Mouse (Mus musculus) MEL (cell line): ENCODE measurements at regions not wholly inside any gene's neighbourhood (a gene's known extent, or its start where the extent isn't known, plus 50 kb on each side); places are given as distances from the start of the nearest gene placed in this dataset.

Source experiments
- DNase-seq: peaks from one replicate; pipeline ENCODE4 v3.0.0; 2011; ENCODE audit warnings: low read depth, low spot score
- H3K27ac ChIP-seq: 2 replicates; pipeline ENCODE4 v1.5.1; 2012; ENCODE audit warnings: low read depth, mild to moderate bottlenecking, control low read depth, low read length, moderate library complexity; ENCODE audit not compliant: control insufficient read depth
- H3K27me3 ChIP-seq, 2 experiments: fragments of 150-350 bp in 1 of 2; sonication (generic) in 1 of 2; 2 replicates each; pipeline ENCODE4 v1.6.1; 2012; ENCODE audit warnings: low read length in 2 of 2, mild to moderate bottlenecking in 2 of 2, improper control_type of control experiment in 1 of 2, moderate library complexity in 1 of 2; ENCODE audit not compliant: insufficient read depth in 2 of 2, control insufficient read depth in 1 of 2
- H3K36me3 ChIP-seq, 2 experiments: 2 replicates each; pipeline ENCODE4 v1.6.1; 2012 to 2014; ENCODE audit warnings: low read length in 2 of 2, improper control_type of control experiment in 1 of 2, inconsistent platforms in 1 of 2, mild to moderate bottlenecking in 1 of 2; ENCODE audit not compliant: insufficient read depth in 2 of 2, control insufficient read depth in 1 of 2
- H3K4me1 ChIP-seq, 2 experiments: fragments of 150-350 bp in 1 of 2; sonication (generic) in 1 of 2; 2 replicates each; pipeline ENCODE4 v1.6.1; 2012; ENCODE audit warnings: low read length in 2 of 2, improper control_type of control experiment in 1 of 2, mild to moderate bottlenecking in 1 of 2; ENCODE audit not compliant: insufficient read depth in 2 of 2, control insufficient read depth in 1 of 2
- H3K4me3 ChIP-seq, 2 experiments: fragments of 150-350 bp in 1 of 2; sonication (generic) in 1 of 2; 2 replicates each; pipeline ENCODE4 v1.5.1; 2012; ENCODE audit warnings: low read depth in 2 of 2, low read length in 2 of 2, mild to moderate bottlenecking in 2 of 2, moderate library complexity in 2 of 2, control low read depth in 1 of 2, improper control_type of control experiment in 1 of 2; ENCODE audit not compliant: control insufficient read depth in 1 of 2, insufficient read depth in 1 of 2
- H3K79me2 ChIP-seq: 2 replicates; pipeline ENCODE4 v1.6.1; 2012; ENCODE audit warnings: mild to moderate bottlenecking, low read length, moderate library complexity; ENCODE audit not compliant: control insufficient read depth, poor library complexity, insufficient read depth
- H3K9ac ChIP-seq: 2 replicates; pipeline ENCODE4 v1.6.1; 2012; ENCODE audit warnings: low read depth, mild to moderate bottlenecking, control low read depth, low read length, moderate library complexity; ENCODE audit not compliant: control insufficient read depth, poor library complexity, severe bottlenecking
- H3K9me3 ChIP-seq: fragments of 150-350 bp; sonication (generic); replicated peaks from 2 replicates; pipeline ENCODE4 v1.6.1; 2012; ENCODE audit warnings: mild to moderate bottlenecking, low read length, improper control_type of control experiment, moderate library complexity; ENCODE audit not compliant: insufficient read depth
- BHLHE40 ChIP-seq: IDR thresholded peaks from 2 replicates; pipeline ENCODE4 v1.6.1; 2012; ENCODE audit warnings: low read depth, mild to moderate bottlenecking, inconsistent platforms, low read length, improper control_type of control experiment, borderline replicate concordance
- CHD1 ChIP-seq: IDR thresholded peaks from 2 replicates; pipeline ENCODE4 v1.6.1; 2012; ENCODE audit warnings: low read depth, mild to moderate bottlenecking, inconsistent platforms, low read length, improper control_type of control experiment
- CHD2 ChIP-seq: IDR thresholded peaks from 2 replicates; pipeline ENCODE4 v1.6.1; 2011; ENCODE audit warnings: low read length, improper control_type of control experiment
- E2F4 ChIP-seq: IDR thresholded peaks from 2 replicates; pipeline ENCODE4 v1.6.1; 2011; ENCODE audit warnings: low read depth, low read length, improper control_type of control experiment, borderline replicate concordance
- EP300 ChIP-seq, 2 experiments: IDR thresholded peaks; 2 replicates each; pipeline ENCODE4 v1.6.1; 2011; ENCODE audit warnings: improper control_type of control experiment in 2 of 2, low read length in 2 of 2, low read depth in 1 of 2, mild to moderate bottlenecking in 1 of 2
- ETS1 ChIP-seq: IDR thresholded peaks from 2 replicates; pipeline ENCODE4 v1.6.1; 2012; ENCODE audit warnings: low read depth, mild to moderate bottlenecking, inconsistent platforms, low read length, improper control_type of control experiment, moderate library complexity
- GABPA ChIP-seq: IDR thresholded peaks from 2 replicates; pipeline ENCODE4 v1.6.1; 2012; ENCODE audit warnings: low read depth, mild to moderate bottlenecking, inconsistent platforms, low read length, improper control_type of control experiment, moderate library complexity
- GATA1 ChIP-seq: IDR thresholded peaks from 2 replicates; pipeline ENCODE4 v1.6.1; 2011; ENCODE audit warnings: low read depth, low read length, improper control_type of control experiment
- HCFC1 ChIP-seq: IDR thresholded peaks from 2 replicates; pipeline ENCODE4 v1.6.1; 2012; ENCODE audit warnings: low read depth, mild to moderate bottlenecking, inconsistent platforms, low read length, improper control_type of control experiment, moderate library complexity
- JUND ChIP-seq: IDR thresholded peaks from 2 replicates; pipeline ENCODE4 v1.6.1; 2011; ENCODE audit warnings: low read depth, mild to moderate bottlenecking, improper control_type of control experiment, low read length
- KAT2A ChIP-seq: conservative IDR thresholded peaks from 2 replicates; pipeline ENCODE4 v1.6.1; 2012; ENCODE audit warnings: low read depth, low read length, improper control_type of control experiment, inconsistent platforms
- MAFK ChIP-seq: IDR thresholded peaks from 2 replicates; pipeline ENCODE4 v1.6.1; 2011; ENCODE audit warnings: low read depth, mild to moderate bottlenecking, low read length, improper control_type of control experiment, borderline replicate concordance
- MAZ ChIP-seq: IDR thresholded peaks from 2 replicates; pipeline ENCODE4 v1.6.1; 2012; ENCODE audit warnings: low read depth, mild to moderate bottlenecking, inconsistent platforms, low read length, improper control_type of control experiment
- MEF2A ChIP-seq: IDR thresholded peaks from 2 replicates; pipeline ENCODE4 v1.6.1; 2014; ENCODE audit warnings: low read depth, mild to moderate bottlenecking, inconsistent platforms, low read length, improper control_type of control experiment; ENCODE audit not compliant: poor library complexity, insufficient replicate concordance, severe bottlenecking; ENCODE audit errors: extremely low read depth
- MXI1 ChIP-seq: IDR thresholded peaks from 2 replicates; pipeline ENCODE4 v1.6.1; 2011; ENCODE audit warnings: mild to moderate bottlenecking, low read depth, low read length, improper control_type of control experiment
- MYC ChIP-seq: IDR thresholded peaks from 2 replicates; pipeline ENCODE4 v1.6.1; 2011; ENCODE audit warnings: low read depth, mild to moderate bottlenecking, low read length, improper control_type of control experiment, moderate library complexity
- NELFE ChIP-seq: IDR thresholded peaks from 2 replicates; pipeline ENCODE4 v1.6.1; 2011; ENCODE audit warnings: low read depth, low read length, improper control_type of control experiment
- NRF1 ChIP-seq: IDR thresholded peaks from 2 replicates; pipeline ENCODE4 v1.6.1; 2014; ENCODE audit warnings: low read depth, mild to moderate bottlenecking, inconsistent platforms, low read length, improper control_type of control experiment, moderate library complexity; ENCODE audit not compliant: poor library complexity, insufficient read depth, severe bottlenecking
- POLR2AphosphoS5 ChIP-seq: IDR thresholded peaks from 2 replicates; pipeline ENCODE4 v1.6.1; 2012; ENCODE audit warnings: low read depth, borderline replicate concordance, mild to moderate bottlenecking, inconsistent platforms, low read length, moderate library complexity, mixed read lengths
- RAD21 ChIP-seq: IDR thresholded peaks from 2 replicates; pipeline ENCODE4 v1.6.1; 2011; ENCODE audit warnings: mild to moderate bottlenecking, low read depth, low read length, improper control_type of control experiment
- SIN3A ChIP-seq: IDR thresholded peaks from 2 replicates; pipeline ENCODE4 v1.6.1; 2012; ENCODE audit warnings: low read length, improper control_type of control experiment, inconsistent platforms
- TAL1 ChIP-seq: IDR thresholded peaks from 2 replicates; pipeline ENCODE4 v1.6.1; 2012; ENCODE audit warnings: mild to moderate bottlenecking, inconsistent platforms, low read length, moderate library complexity, mixed read lengths
- TBP ChIP-seq: IDR thresholded peaks from 2 replicates; pipeline ENCODE4 v1.8.0; 2011; ENCODE audit warnings: low read depth, low read length, improper control_type of control experiment
- UBTF ChIP-seq: IDR thresholded peaks from 2 replicates; pipeline ENCODE4 v1.6.1; 2012; ENCODE audit warnings: low read depth, mild to moderate bottlenecking, inconsistent platforms, low read length, improper control_type of control experiment, moderate library complexity, borderline replicate concordance; ENCODE audit not compliant: insufficient read depth
- USF1 ChIP-seq: IDR thresholded peaks from 2 replicates; pipeline ENCODE4 v1.6.1; 2014; ENCODE audit warnings: low read depth, mild to moderate bottlenecking, inconsistent platforms, low read length, improper control_type of control experiment, moderate library complexity
- USF2 ChIP-seq, 2 experiments: IDR thresholded peaks; 2 replicates each; pipeline ENCODE4 v1.6.1; 2011 to 2012; ENCODE audit warnings: improper control_type of control experiment in 2 of 2, low read length in 2 of 2, borderline replicate concordance in 1 of 2, inconsistent platforms in 1 of 2, low read depth in 1 of 2, mild to moderate bottlenecking in 1 of 2; ENCODE audit not compliant: insufficient read depth in 1 of 2
- ZC3H11A ChIP-seq: IDR thresholded peaks from 2 replicates; pipeline ENCODE4 v1.6.1; 2012; ENCODE audit warnings: low read depth, mild to moderate bottlenecking, inconsistent platforms, low read length, improper control_type of control experiment
- ZKSCAN1 ChIP-seq: IDR thresholded peaks from 2 replicates; pipeline ENCODE4 v1.6.1; 2012; ENCODE audit warnings: low read depth, mild to moderate bottlenecking, inconsistent platforms, low read length, improper control_type of control experiment, moderate library complexity
- ZMIZ1 ChIP-seq: IDR thresholded peaks from 2 replicates; pipeline ENCODE4 v1.6.1; 2012; ENCODE audit warnings: low read depth, mild to moderate bottlenecking, inconsistent platforms, low read length, improper control_type of control experiment, moderate library complexity

- no peaks in the 10 kb centered on the region for H3K79me2 ChIP-seq
These were observed 424.9 kb upstream of the Dcn start for GRCm38 (mm10) chr10:97054472-97054871.

GRCm38 (mm10) chr10:97061961-97062360, 417.4 kb upstream of the Dcn start:
- Histone ChIP-seq H3K4me3 (no peak overlapping the region), H3K79me2 (no peaks in the 10 kb centered on the region; the same call in 1 of the 2 replicates), H3K27me3 (no peaks in the 10 kb centered on the region), H3K9me3 (no peaks in the 10 kb centered on the region), H3K36me3 (no peaks in the 10 kb centered on the region), H3K9ac (no peak overlapping the region), H3K27ac (no peak overlapping the region), H3K4me1 (no peaks in the 10 kb centered on the region)
- TF ChIP-seq USF2 (IDR thresholded peaks at IDR 0.05; ENCODE audit: borderline replicate concordance in 1 of 2, insufficient read depth in 1 of 2, low read depth in 1 of 2, low read length in 2 of 2) (no peak), MEF2A (no peak), GATA1 (no peak), MXI1 (no peak), GABPA (no peak), ZC3H11A (no peak), NRF1 (no peak), CHD2 (no peak), HCFC1 (no peak), MAFK (no peak), TBP (no peak), JUND (no peak), ZKSCAN1 (no peak), ZMIZ1 (no peak), MAZ (no peak), RAD21 (no peak), UBTF (no peak), POLR2AphosphoS5 (no peak), E2F4 (no peak), BHLHE40 (no peak)
- no peak for DNase-seq

More at GRCm38 (mm10) chr10:97054472-97054871, 424.9 kb upstream of the Dcn start:
- TF ChIP-seq MAZ (no peak), CHD1 (no peak), BHLHE40 (no peak), MAFK (no peak), POLR2AphosphoS5 (no peak), EP300 (IDR thresholded peaks at IDR 0.05; ENCODE audit: low read depth in 1 of 2, low read length in 2 of 2) (no peak), NELFE (no peak), ETS1 (no peak), ZKSCAN1 (no peak), ZC3H11A (no peak), MYC (no peak), TAL1 (no peak), E2F4 (no peak), SIN3A (no peak), CHD2 (no peak), KAT2A (no peak), USF1 (no peak), UBTF (no peak), GABPA (no peak), JUND (no peak)
- TF ChIP-seq, all 39 proteins: peak for 0
- Histone ChIP-seq H3K4me1 (no peaks in the 10 kb centered on the region), H3K9me3 (no peaks in the 10 kb centered on the region), H3K36me3 (no peaks in the 10 kb centered on the region), H3K4me3 (no peak overlapping the region), H3K27ac (no peak overlapping the region), H3K9ac (no peak overlapping the region), H3K27me3 (no peaks in the 10 kb centered on the region)
- DNase-seq, result no peak
